Mouse (Mus musculus): ENCODE data around the gene Tceal8. TPM values are rescaled to one million over a fixed set of nuclear protein-coding genes. Genes with fewer than 3 reads are reported as not detected.

Tceal8 gene
- polyA plus RNA-seq, 1 experiment: 0.61 TPM

DNA sequence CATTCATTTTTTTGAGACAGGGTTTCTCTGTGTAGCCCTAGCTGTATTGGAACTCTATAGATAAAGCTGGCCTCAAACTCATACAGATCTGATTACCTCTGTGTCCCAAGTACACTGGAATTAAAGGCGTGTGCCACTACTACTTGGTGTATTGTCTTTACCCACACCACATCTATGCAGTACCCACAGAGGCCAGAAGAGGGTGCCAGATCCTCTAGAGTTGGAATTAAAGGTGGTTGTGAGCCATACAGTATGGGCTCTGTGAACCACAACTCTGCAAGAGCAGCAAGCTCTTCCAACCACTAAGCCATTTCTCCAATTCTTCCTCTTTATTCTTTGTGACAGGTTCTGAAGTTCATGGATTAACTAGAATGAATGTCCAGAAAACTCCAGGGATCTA lies 24.7 kb upstream of the Tceal8 start:
- Histone ChIP-seq H3K4me3 (ENCODE audit: low read depth, low read length) (no peak overlapping the region), H3K36me3 (ENCODE audit: control insufficient read depth, insufficient read depth, low read length) (no peaks in the 10 kb centered on the region), H3K4me1 (ENCODE audit: control insufficient read depth, insufficient read depth, insufficient read length, low read length) (no peaks in the 10 kb centered on the region), H3K27me3 (ENCODE audit: control insufficient read depth, insufficient read depth, low read length) (no peaks in the 10 kb centered on the region), H3K27ac (ENCODE audit: insufficient read depth, low read depth, low read length) (no peak overlapping the region)
- WGBS: 35% methylated on average over 1 of the region's 1 CpGs
- TF ChIP-seq CTCF (IDR thresholded peaks at IDR 0.05; ENCODE audit: extremely low read depth, insufficient read length, insufficient replicate concordance, low read depth, low read length) (no peak), POLR2A (IDR thresholded peaks at IDR 0.05; ENCODE audit: low read depth, low read length) (no peak)

DNA sequence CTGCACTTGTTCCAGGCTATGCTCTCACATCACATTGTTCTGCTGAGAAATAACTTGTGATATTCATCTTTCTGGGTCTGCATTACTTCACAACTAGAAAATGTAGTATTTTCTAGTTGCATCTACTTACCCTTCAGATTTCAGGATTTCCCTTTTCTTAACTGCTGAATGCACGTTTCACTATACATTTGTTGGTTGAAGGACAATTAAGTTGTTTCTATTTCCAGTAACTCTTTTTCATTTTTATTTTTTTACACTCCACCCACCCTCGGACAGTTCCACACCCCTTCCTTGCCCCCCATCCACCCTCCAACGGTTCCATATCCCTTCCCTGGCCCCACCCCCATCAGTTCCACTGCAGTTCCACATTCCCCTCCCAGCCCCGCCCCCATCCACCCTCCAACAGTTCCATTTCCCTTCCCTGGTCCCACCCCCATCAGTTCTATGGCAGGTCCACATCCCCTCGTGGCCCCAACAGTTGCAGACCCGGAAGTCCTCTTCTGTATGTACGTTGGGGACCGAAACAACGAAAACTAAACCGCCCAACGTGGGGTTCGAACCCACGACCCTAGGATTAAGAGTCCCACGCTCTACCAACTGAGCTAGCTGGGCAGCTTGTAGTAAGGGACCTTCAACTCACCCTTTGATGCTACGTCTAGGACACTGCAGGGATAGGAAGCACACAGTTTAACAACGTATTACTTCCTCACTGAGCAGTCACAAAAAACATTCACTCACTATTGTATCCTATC lies 23.2 kb upstream of the Tceal8 start:
- Histone ChIP-seq H3K4me1 (ENCODE audit: control insufficient read depth, insufficient read depth, insufficient read length, low read length) (no peaks in the 10 kb centered on the region), H3K36me3 (ENCODE audit: control insufficient read depth, insufficient read depth, low read length) (no peaks in the 10 kb centered on the region), H3K27ac (ENCODE audit: insufficient read depth, low read depth, low read length) (no peak overlapping the region), H3K4me3 (ENCODE audit: low read depth, low read length) (no peak overlapping the region), H3K27me3 (ENCODE audit: control insufficient read depth, insufficient read depth, low read length) (no peaks in the 10 kb centered on the region)
- 76% methylated on average over 16 of the region's 16 CpGs for WGBS
- TF ChIP-seq CTCF (IDR thresholded peaks at IDR 0.05; ENCODE audit: extremely low read depth, insufficient read length, insufficient replicate concordance, low read depth, low read length) (no peak), POLR2A (IDR thresholded peaks at IDR 0.05; ENCODE audit: low read depth, low read length) (no peak)

GRCm38 (mm10) chrX:136183107-136183506 lies 11.0 kb upstream of the Tceal8 start:
- H3K4me1 ChIP-seq (ENCODE audit: control insufficient read depth, insufficient read depth, insufficient read length, low read length): no peaks in the 10 kb centered on the region
- TF ChIP-seq POLR2A (IDR thresholded peaks at IDR 0.05; ENCODE audit: low read depth, low read length) (no peak), CTCF (IDR thresholded peaks at IDR 0.05; ENCODE audit: extremely low read depth, insufficient read length, insufficient replicate concordance, low read depth, low read length) (no peak)
- H3K36me3 ChIP-seq (ENCODE audit: control insufficient read depth, insufficient read depth, low read length): no peaks in the 10 kb centered on the region
- H3K27ac ChIP-seq (ENCODE audit: insufficient read depth, low read depth, low read length): no peak overlapping the region
- no peak overlapping the region for H3K4me3 ChIP-seq (ENCODE audit: low read depth, low read length)
- no peaks in the 10 kb centered on the region for H3K27me3 ChIP-seq (ENCODE audit: control insufficient read depth, insufficient read depth, low read length)
- 81% methylated on average over 1 of the region's 1 CpGs for WGBS

DNA sequence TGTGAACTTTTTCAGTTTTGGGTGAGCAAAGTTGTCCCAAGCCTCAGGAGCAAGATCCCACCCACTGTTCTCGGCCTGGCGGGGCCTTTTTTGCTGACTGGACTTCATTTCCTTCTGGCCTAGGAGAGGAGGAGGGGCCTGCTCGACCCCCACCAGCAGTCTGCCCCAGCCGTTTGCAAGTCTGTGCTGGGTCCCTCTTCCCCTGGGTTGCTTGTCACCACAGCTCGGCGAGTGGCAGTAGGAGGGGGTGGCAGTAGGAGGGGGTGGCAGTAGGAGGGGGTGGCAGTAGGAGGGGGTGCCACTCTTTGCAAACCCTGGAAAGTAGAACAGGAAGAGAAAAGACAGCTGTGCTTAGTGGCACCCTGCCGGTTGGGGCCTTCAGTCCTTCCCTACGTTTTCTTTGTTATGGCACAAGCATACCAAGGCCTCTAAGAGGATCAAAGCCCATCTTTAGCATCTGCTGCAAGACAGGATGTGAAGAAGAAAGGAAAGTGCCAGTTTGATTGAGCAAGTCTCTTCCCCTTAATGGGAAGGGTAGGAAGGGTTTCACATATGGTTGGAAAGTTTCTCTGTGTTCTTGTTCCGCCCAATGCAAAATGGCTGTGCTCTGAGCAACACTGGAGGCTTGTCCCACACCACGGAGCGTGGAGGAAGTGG lies 8.9 kb upstream of the Tceal8 start:
- no peak overlapping the region for H3K4me3 ChIP-seq (ENCODE audit: low read depth, low read length)
- H3K27me3 ChIP-seq (ENCODE audit: control insufficient read depth, insufficient read depth, low read length): no peaks in the 10 kb centered on the region
- H3K4me1 ChIP-seq (ENCODE audit: control insufficient read depth, insufficient read depth, insufficient read length, low read length): no peaks in the 10 kb centered on the region
- H3K27ac ChIP-seq (ENCODE audit: insufficient read depth, low read depth, low read length): no peak overlapping the region
- no peak for TF ChIP-seq CTCF (IDR thresholded peaks at IDR 0.05; ENCODE audit: extremely low read depth, insufficient read length, insufficient replicate concordance, low read depth, low read length)
- no peak for TF ChIP-seq POLR2A (IDR thresholded peaks at IDR 0.05; ENCODE audit: low read depth, low read length)
- H3K36me3 ChIP-seq (ENCODE audit: control insufficient read depth, insufficient read depth, low read length): no peaks in the 10 kb centered on the region
- 45% methylated on average over 11 of the region's 11 CpGs for WGBS

DNA sequence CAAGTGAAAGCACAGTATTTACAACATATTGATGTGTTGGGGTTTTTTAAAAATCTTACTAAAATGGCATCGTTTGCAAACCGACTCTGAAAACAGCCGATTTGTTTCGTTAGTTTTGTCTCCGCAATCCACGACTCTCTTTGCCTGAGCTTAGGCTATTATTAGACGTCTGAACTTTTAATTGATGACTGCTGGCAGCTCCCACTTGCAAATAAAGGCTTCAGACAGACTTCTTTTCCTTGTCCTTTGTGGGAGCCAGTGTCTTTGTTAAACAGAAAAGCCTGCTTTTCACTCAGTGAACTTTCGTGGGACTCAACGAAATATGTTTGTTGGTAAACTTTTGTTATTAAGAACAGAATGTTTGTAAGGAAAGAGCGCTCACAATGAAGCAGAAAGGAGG lies 644 bp upstream of the Tceal8 start:
- Histone ChIP-seq H3K27ac (ENCODE audit: insufficient read depth, low read depth, low read length) (no peak overlapping the region), H3K36me3 (ENCODE audit: control insufficient read depth, insufficient read depth, low read length) (no peaks in the 10 kb centered on the region), H3K27me3 (ENCODE audit: control insufficient read depth, insufficient read depth, low read length) (no peaks in the 10 kb centered on the region), H3K4me3 (ENCODE audit: low read depth, low read length) (no peak overlapping the region), H3K4me1 (ENCODE audit: control insufficient read depth, insufficient read depth, insufficient read length, low read length) (no peaks in the 10 kb centered on the region)
- WGBS: 33% methylated on average over 10 of the region's 10 CpGs
- TF ChIP-seq POLR2A (IDR thresholded peaks at IDR 0.05; ENCODE audit: low read depth, low read length): no peak
- TF ChIP-seq CTCF (IDR thresholded peaks at IDR 0.05; ENCODE audit: extremely low read depth, insufficient read length, insufficient replicate concordance, low read depth, low read length): no peak

- TF ChIP-seq CTCF (IDR thresholded peaks at IDR 0.05; ENCODE audit: extremely low read depth, insufficient read length, insufficient replicate concordance, low read depth, low read length): no peak
- no peak for TF ChIP-seq POLR2A (IDR thresholded peaks at IDR 0.05; ENCODE audit: low read depth, low read length)
- Histone ChIP-seq H3K36me3 (ENCODE audit: control insufficient read depth, insufficient read depth, low read length) (no peaks in the 10 kb centered on the region), H3K27me3 (ENCODE audit: control insufficient read depth, insufficient read depth, low read length) (no peaks in the 10 kb centered on the region), H3K4me1 (ENCODE audit: control insufficient read depth, insufficient read depth, insufficient read length, low read length) (no peaks in the 10 kb centered on the region), H3K4me3 (ENCODE audit: low read depth, low read length) (peak overlapping the region; percentile 61), H3K27ac (ENCODE audit: insufficient read depth, low read depth, low read length) (peak overlapping the region; percentile 46; the same call in 1 of the 2 replicates)
- WGBS: 17% methylated on average over 24 of the region's 24 CpGs
Measured at GRCm38 (mm10) chrX:136171189-136172117, 689 bp downstream of the Tceal8 start.
